Mouse (Mus musculus) lung, embryonic 16.5 days (tissue): ENCODE measurements at regions not wholly inside any gene's neighbourhood (a gene's known extent, or its start where the extent isn't known, plus 50 kb on each side); places are given as distances from the start of the nearest gene placed in this dataset.

ENCODE experiments used
- ATAC-seq: fragments of 200-750 bp; cut with Nextera tagmentation; 2 replicates; pipeline ENCODE4 v1.8.0; 2017; ENCODE audit warnings: low read depth, mild to moderate bottlenecking, moderate library complexity
- H3K27ac ChIP-seq: fragments of 300-500 bp; sonication (generic); 2 replicates; pipeline ENCODE4 v1.5.1; 2014; ENCODE audit warnings: mild to moderate bottlenecking, control low read depth, low read length
- H3K27me3 ChIP-seq: fragments of 300-500 bp; sonication (generic); 2 replicates; pipeline ENCODE4 v1.6.1; 2014; ENCODE audit warnings: low read depth, low read length, mixed read lengths; ENCODE audit not compliant: control insufficient read depth, insufficient read depth
- H3K36me3 ChIP-seq: fragments of 300-500 bp; sonication (generic); 2 replicates; pipeline ENCODE4 v1.6.1; 2014; ENCODE audit warnings: low read length; ENCODE audit not compliant: control insufficient read depth, insufficient read depth
- H3K4me1 ChIP-seq: fragments of 300-500 bp; sonication (generic); replicated peaks from 2 replicates; pipeline ENCODE4 v1.6.1; 2014; ENCODE audit warnings: low read length, mixed read lengths; ENCODE audit not compliant: control insufficient read depth, insufficient read depth
- H3K4me2 ChIP-seq: fragments of 300-500 bp; sonication (generic); 2 replicates; pipeline ENCODE4 v1.6.1; 2014; ENCODE audit warnings: low read depth, low read length, control low read depth
- H3K4me3 ChIP-seq: fragments of 300-500 bp; sonication (generic); 2 replicates; pipeline ENCODE4 v1.5.1; 2014; ENCODE audit warnings: mild to moderate bottlenecking, low read length, control low read depth
- H3K9ac ChIP-seq: fragments of 300-500 bp; sonication (generic); 2 replicates; pipeline ENCODE4 v1.6.1; 2014; ENCODE audit warnings: low read length, control low read depth
- H3K9me3 ChIP-seq: fragments of 300-500 bp; sonication (generic); 2 replicates; pipeline ENCODE4 v1.6.1; 2016; ENCODE audit warnings: low read length; ENCODE audit not compliant: control insufficient read depth
- WGBS: fragments of 180-500 bp; shearing (Covaris S2); extraction: QIAGEN DNeasy Blood & Tissue Kit; methylation state at CpG from one replicate; pipeline ENCODE4 v1.1.7; 2014; 5-methylcytosine and 5-hydroxymethylcytosine counted together

- Histone ChIP-seq H3K4me1 (no peaks in the 10 kb centered on the region), H3K4me3 (no peak overlapping the region), H3K4me2 (no peak overlapping the region), H3K9me3 (no peaks in the 10 kb centered on the region), H3K36me3 (no peaks in the 10 kb centered on the region), H3K9ac (no peak overlapping the region), H3K27ac (no peak overlapping the region), H3K27me3 (no peaks in the 10 kb centered on the region)
- WGBS, result 92% methylated on average over 6 of the region's 6 CpGs
- ATAC-seq, result no peak
Measured at GRCm38 (mm10) chr12:26244701-26245100, 170.4 kb downstream of the Rnf144a start.

DNA sequence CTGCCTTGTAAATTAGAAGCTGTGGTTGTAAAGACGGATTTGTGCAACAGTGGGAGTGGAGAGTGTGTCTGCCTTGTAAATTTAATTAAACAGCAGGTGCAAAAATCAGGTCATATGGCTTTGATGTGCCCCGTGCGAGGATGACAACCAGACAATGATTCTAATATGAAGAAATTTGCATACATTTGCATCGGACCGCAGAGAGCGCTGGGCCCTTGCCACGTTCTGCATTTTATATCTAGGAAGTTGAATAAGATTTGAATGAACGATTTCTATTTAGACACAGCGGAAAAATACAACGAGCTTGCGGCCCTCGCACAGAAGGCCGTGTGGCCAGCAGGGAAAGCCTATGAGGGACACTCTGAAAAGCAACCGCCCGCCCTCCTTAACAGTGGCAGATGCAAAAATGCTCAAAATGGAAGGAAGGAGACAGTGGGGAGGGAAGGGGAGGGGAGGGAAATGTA lies 187.5 kb downstream of the Rnf144a start:
- no peaks in the 10 kb centered on the region for H3K4me1 ChIP-seq
- WGBS, result 87% methylated on average over 15 of the region's 15 CpGs
- H3K36me3 ChIP-seq, result no peaks in the 10 kb centered on the region
- H3K9ac ChIP-seq, result no peak overlapping the region
- H3K27me3 ChIP-seq, result no peaks in the 10 kb centered on the region
- no peaks in the 10 kb centered on the region for H3K9me3 ChIP-seq
- no peak overlapping the region for H3K27ac ChIP-seq
- no peak overlapping the region for H3K4me2 ChIP-seq
- no peak overlapping the region for H3K4me3 ChIP-seq
- ATAC-seq, result no peak

- H3K27ac ChIP-seq, result no peak overlapping the region
- no peak overlapping the region for H3K4me3 ChIP-seq
- 5% methylated on average over 2 of the region's 2 CpGs for WGBS
- no peak overlapping the region for H3K4me2 ChIP-seq
- H3K9me3 ChIP-seq, result no peaks in the 10 kb centered on the region
- no peaks in the 10 kb centered on the region for H3K27me3 ChIP-seq
- H3K4me1 ChIP-seq, result no peaks in the 10 kb centered on the region
- H3K36me3 ChIP-seq, result no peaks in the 10 kb centered on the region
- no peak for ATAC-seq
- no peak overlapping the region for H3K9ac ChIP-seq
Measured at GRCm38 (mm10) chr12:26226363-26226762, 188.7 kb downstream of the Rnf144a start.

GRCm38 (mm10) chr12:26212447-26212846 lies 202.6 kb downstream of the Rnf144a start:
- Histone ChIP-seq H3K9ac (no peak overlapping the region), H3K4me2 (no peak overlapping the region), H3K4me3 (no peak overlapping the region), H3K9me3 (no peaks in the 10 kb centered on the region), H3K27ac (no peak overlapping the region), H3K36me3 (no peaks in the 10 kb centered on the region), H3K4me1 (no peaks in the 10 kb centered on the region), H3K27me3 (no peaks in the 10 kb centered on the region; the same call in 1 of the 2 replicates)
- ATAC-seq, result no peak
- WGBS, result 81% methylated on average over 1 of the region's 1 CpGs

DNA sequence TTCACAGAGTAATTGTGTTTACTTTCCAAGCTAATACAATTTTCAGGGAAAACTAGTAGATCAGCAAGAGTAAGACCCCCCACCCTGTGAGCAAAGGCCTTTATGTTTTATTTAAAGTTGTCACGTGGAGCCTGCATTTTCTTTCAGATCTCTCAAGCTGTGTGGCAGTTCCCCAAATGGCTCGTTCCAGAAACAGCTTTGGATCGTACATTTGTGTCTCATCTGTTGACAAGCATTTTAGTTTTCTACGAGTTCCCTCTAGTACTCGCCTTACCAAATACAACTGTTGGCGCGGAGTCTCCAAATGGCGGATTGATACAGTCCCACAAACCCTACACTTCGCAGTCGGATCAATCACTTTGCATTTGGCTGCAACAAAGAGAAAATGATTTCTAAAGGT lies 203.6 kb downstream of the Rnf144a start:
- H3K27me3 ChIP-seq, result no peaks in the 10 kb centered on the region; the same call in 1 of the 2 replicates
- 65% methylated on average over 10 of the region's 10 CpGs for WGBS
- H3K9me3 ChIP-seq, result no peaks in the 10 kb centered on the region
- H3K27ac ChIP-seq, result no peak overlapping the region
- H3K4me2 ChIP-seq, result no peak overlapping the region
- H3K4me1 ChIP-seq, result no peaks in the 10 kb centered on the region
- no peak overlapping the region for H3K9ac ChIP-seq
- no peak overlapping the region for H3K4me3 ChIP-seq
- no peaks in the 10 kb centered on the region for H3K36me3 ChIP-seq
- no peak for ATAC-seq

- Histone ChIP-seq H3K4me3 (no peak overlapping the region), H3K9ac (no peak overlapping the region), H3K4me2 (no peak overlapping the region), H3K4me1 (no peaks in the 10 kb centered on the region), H3K27me3 (no peaks in the 10 kb centered on the region; the same call in 1 of the 2 replicates), H3K9me3 (no peaks in the 10 kb centered on the region), H3K36me3 (no peaks in the 10 kb centered on the region), H3K27ac (no peak overlapping the region)
- WGBS, result 80% methylated on average over 4 of the region's 4 CpGs
- no peak for ATAC-seq
Measured at GRCm38 (mm10) chr12:26206751-26207150, 208.3 kb downstream of the Rnf144a start.

DNA sequence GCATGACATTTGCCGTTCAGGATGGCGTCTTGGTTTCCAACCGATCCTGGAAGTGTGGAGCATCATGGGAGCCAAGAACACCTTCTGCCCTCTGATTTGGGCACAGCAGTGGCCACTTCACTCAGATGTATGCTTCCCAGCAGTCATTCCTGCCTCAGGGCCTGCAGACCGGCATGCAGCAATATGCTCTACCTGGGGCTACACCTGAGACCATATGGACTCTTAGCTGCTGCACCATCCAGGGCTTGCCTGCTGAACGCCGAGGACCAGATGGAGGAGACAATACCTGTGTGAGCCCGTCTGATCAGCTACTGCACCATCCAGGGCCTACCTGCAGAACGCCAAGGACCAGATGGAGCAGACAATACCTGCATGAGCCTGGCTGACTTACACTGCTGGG lies 209.0 kb downstream of the Rnf144a start:
- H3K9ac ChIP-seq, result no peak overlapping the region
- 91% methylated on average over 8 of the region's 8 CpGs for WGBS
- no peak overlapping the region for H3K27ac ChIP-seq
- H3K4me2 ChIP-seq, result no peak overlapping the region
- H3K36me3 ChIP-seq, result no peaks in the 10 kb centered on the region
- no peaks in the 10 kb centered on the region for H3K9me3 ChIP-seq
- no peaks in the 10 kb centered on the region; the same call in 1 of the 2 replicates for H3K27me3 ChIP-seq
- ATAC-seq, result no peak
- no peak overlapping the region for H3K4me3 ChIP-seq
- H3K4me1 ChIP-seq, result no peaks in the 10 kb centered on the region

- Histone ChIP-seq H3K27ac (peak overlapping the region; percentile 12; the same call in 1 of the 2 replicates), H3K9me3 (no peaks in the 10 kb centered on the region), H3K4me2 (no peak overlapping the region), H3K36me3 (no peaks in the 10 kb centered on the region), H3K4me1 (peaks cover 8% of the 10 kb centered on the region), H3K4me3 (no peak overlapping the region), H3K9ac (no peak overlapping the region), H3K27me3 (no peaks in the 10 kb centered on the region)
- ATAC-seq, result no peak
- WGBS, result 38% methylated on average over 4 of the region's 4 CpGs
Measured at GRCm38 (mm10) chr12:26191982-26192576, 223.0 kb downstream of the Rnf144a start.

GRCm38 (mm10) chr12:26191268-26191981 lies 223.6 kb downstream of the Rnf144a start:
- H3K36me3 ChIP-seq, result no peaks in the 10 kb centered on the region
- H3K27ac ChIP-seq, result peak overlapping the region; percentile 12; the same call in 1 of the 2 replicates
- WGBS, result 14% methylated on average over 15 of the region's 15 CpGs
- peaks cover 8% of the 10 kb centered on the region for H3K4me1 ChIP-seq
- H3K9me3 ChIP-seq, result no peaks in the 10 kb centered on the region
- no peaks in the 10 kb centered on the region for H3K27me3 ChIP-seq
- peak; percentile 81 for ATAC-seq
- H3K4me3 ChIP-seq, result no peak overlapping the region
- no peak overlapping the region for H3K9ac ChIP-seq
- H3K4me2 ChIP-seq, result 0 out of 2 replicates have a peak overlapping the region, but pooled peaks have one; percentile 10
